Mouse (Mus musculus) neural tube, embryonic 11.5 days (tissue): ENCODE data around the gene Ppp4r1. TPM values are rescaled to one million over a fixed set of nuclear protein-coding genes. Genes with fewer than 3 reads are reported as not detected.

Experiments
- ATAC-seq: fragments of 200-750 bp; cut with Nextera tagmentation; 2 replicates; pipeline ENCODE4 v1.8.0; 2017; ENCODE audit warnings: moderate number of reproducible peaks, mild to moderate bottlenecking, moderate TSS enrichment, moderate library complexity; ENCODE audit not compliant: insufficient read depth, low FRiP score, low TSS enrichment
- DNase-seq: peaks from one replicate; pipeline ENCODE4 v3.0.0-alpha.2; 2015; ENCODE audit warnings: low spot score
- H3K27ac ChIP-seq: fragments of 300-500 bp; sonication (generic); 2 replicates; pipeline ENCODE4 v1.5.1; 2014; ENCODE audit warnings: low read depth, mild to moderate bottlenecking, low read length
- H3K27me3 ChIP-seq: fragments of 300-500 bp; sonication (generic); 2 replicates; pipeline ENCODE4 v1.6.1; 2014; ENCODE audit warnings: mild to moderate bottlenecking, low read length, mixed read lengths; ENCODE audit not compliant: control insufficient read depth, insufficient read depth
- H3K36me3 ChIP-seq: fragments of 300-500 bp; sonication (generic); 2 replicates; pipeline ENCODE4 v1.6.1; 2014; ENCODE audit warnings: mild to moderate bottlenecking, low read length, moderate library complexity, mixed read lengths; ENCODE audit not compliant: control insufficient read depth, insufficient read depth
- H3K4me1 ChIP-seq: fragments of 300-500 bp; sonication (generic); 2 replicates; pipeline ENCODE4 v1.6.1; 2014; ENCODE audit warnings: low read length, mixed read lengths; ENCODE audit not compliant: control insufficient read depth, insufficient read depth
- H3K4me2 ChIP-seq: fragments of 300-500 bp; sonication (generic); 2 replicates; pipeline ENCODE4 v1.6.1; 2014; ENCODE audit warnings: low read depth, mild to moderate bottlenecking, moderate library complexity
- H3K4me3 ChIP-seq: fragments of 300-500 bp; sonication (generic); 2 replicates; pipeline ENCODE4 v1.5.1; 2014; ENCODE audit warnings: low read depth, low read length
- H3K9ac ChIP-seq: fragments of 300-500 bp; sonication (generic); 2 replicates; pipeline ENCODE4 v1.6.1; 2014; ENCODE audit warnings: mild to moderate bottlenecking, low read length
- H3K9me3 ChIP-seq: fragments of 300-500 bp; sonication (generic); 2 replicates; pipeline ENCODE4 v1.6.1; 2016; ENCODE audit warnings: low read length; ENCODE audit not compliant: control insufficient read depth
- WGBS: fragments of 180-500 bp; shearing (Covaris S2); extraction: QIAGEN DNeasy Blood & Tissue Kit; methylation state at CpG from one replicate; pipeline ENCODE4 v1.1.7; 2014; 5-methylcytosine and 5-hydroxymethylcytosine counted together
- polyA plus RNA-seq: library from polyadenylated mRNA; unstranded; fragments of >200 nt; fragmentation: Nextera tagmentation; extraction: Ambion mirVana; gene quantifications from 2 replicates; pipeline ENCODE4 v1.2.1, GENCODE M21; 2014

The Ppp4r1 gene
- polyA plus RNA-seq, 1 experiment from 2014 or later = 62.2 TPM

- Histone ChIP-seq H3K36me3 (no peaks in the 10 kb centered on the region), H3K4me3 (no peak overlapping the region), H3K27ac (no peak overlapping the region), H3K9ac (no peak overlapping the region), H3K9me3 (no peaks in the 10 kb centered on the region), H3K27me3 (no peaks in the 10 kb centered on the region), H3K4me2 (no peak overlapping the region), H3K4me1 (peaks cover 7% of the 10 kb centered on the region; the same call in 1 of the 2 replicates)
- ATAC-seq (no peak), DNase-seq (no peak)
- 76% methylated on average over 6 of the region's 6 CpGs for WGBS
These were observed 94.7 kb downstream of the Ppp4r1 start for GRCm38 (mm10) chr17:65877026-65877425.

GRCm38 (mm10) chr17:65884061-65884669, 101.8 kb downstream of the Ppp4r1 start:
- peak overlapping the region; percentile 98 for H3K4me2 ChIP-seq
- H3K9ac ChIP-seq = peak overlapping the region; percentile 83
- H3K4me1 ChIP-seq = peaks cover 5% of the 10 kb centered on the region
- ATAC-seq = peak; percentile 35
- peak overlapping the region; percentile 92 for H3K27ac ChIP-seq
- H3K4me3 ChIP-seq = peak overlapping the region; percentile 91
- H3K9me3 ChIP-seq = no peaks in the 10 kb centered on the region
- DNase-seq = peak; percentile 50
- under 1% methylated on average over 46 of the region's 56 CpGs for WGBS
- H3K27me3 ChIP-seq = no peaks in the 10 kb centered on the region
- no peaks in the 10 kb centered on the region for H3K36me3 ChIP-seq

- ATAC-seq (peak; percentile 98), DNase-seq (peak; percentile 100)
- Histone ChIP-seq H3K27me3 (no peaks in the 10 kb centered on the region), H3K36me3 (no peaks in the 10 kb centered on the region), H3K4me1 (peaks cover 5% of the 10 kb centered on the region), H3K4me2 (peak overlapping the region; percentile 98), H3K27ac (peak overlapping the region; percentile 92), H3K9ac (peak overlapping the region; percentile 83), H3K9me3 (no peaks in the 10 kb centered on the region), H3K4me3 (peak overlapping the region; percentile 91)
- WGBS = under 1% methylated on average over 47 of the region's 67 CpGs
These were observed 102.5 kb downstream of the Ppp4r1 start for GRCm38 (mm10) chr17:65884691-65885397.

- DNase-seq (no peak), ATAC-seq (no peak)
- H3K27ac ChIP-seq = peak overlapping the region; percentile 92
- under 1% methylated on average over 11 of the region's 11 CpGs for WGBS
- peak overlapping the region; percentile 89 for H3K4me2 ChIP-seq
- H3K36me3 ChIP-seq = no peaks in the 10 kb centered on the region
- peak overlapping the region; percentile 91 for H3K4me3 ChIP-seq
- no peaks in the 10 kb centered on the region for H3K9me3 ChIP-seq
- peak overlapping the region; percentile 69 for H3K9ac ChIP-seq
- no peaks in the 10 kb centered on the region for H3K27me3 ChIP-seq
- peaks cover 5% of the 10 kb centered on the region for H3K4me1 ChIP-seq
These were observed 103.0 kb downstream of the Ppp4r1 start for GRCm38 (mm10) chr17:65885398-65885696.

GRCm38 (mm10) chr17:65885697-65886529, 103.5 kb downstream of the Ppp4r1 start, which contains the start of gene Ralbp1:
Ralbp1 (minus strand) TSS chr17:65885798.
- no peak for ATAC-seq
- H3K4me3 ChIP-seq = peak within 1 kb of the TSS; percentile 91

GRCm38 (mm10) chr17:65886571-65886970, 104.2 kb downstream of the Ppp4r1 start:
- no peak for ATAC-seq
- DNase-seq = no peak
- H3K9ac ChIP-seq = no peak overlapping the region
- no peaks in the 10 kb centered on the region for H3K36me3 ChIP-seq
- H3K27ac ChIP-seq = no peak overlapping the region
- no peaks in the 10 kb centered on the region for H3K9me3 ChIP-seq
- no peak overlapping the region for H3K4me3 ChIP-seq
- H3K4me2 ChIP-seq = peak overlapping the region; percentile 89
- peaks cover 5% of the 10 kb centered on the region for H3K4me1 ChIP-seq
- WGBS = 73% methylated on average over 9 of the region's 9 CpGs
- H3K27me3 ChIP-seq = no peaks in the 10 kb centered on the region

More at GRCm38 (mm10) chr17:65885697-65886529, 103.5 kb downstream of the Ppp4r1 start, which contains the start of gene Ralbp1:
- Histone ChIP-seq H3K4me2 (peak within 1 kb of the TSS; percentile 98), H3K27ac (peak within 1 kb of the TSS; percentile 92), H3K9ac (peak within 1 kb of the TSS; percentile 83), H3K4me1 (peaks cover 5% of the 10 kb centered on the region), H3K36me3 (no peaks in the 10 kb centered on the region), H3K9me3 (no peaks in the 10 kb centered on the region), H3K27me3 (no peaks in the 10 kb centered on the region)
- DNase-seq = peak; percentile 45
- WGBS = 5% methylated on average over 14 of the region's 14 CpGs

- Histone ChIP-seq H3K27me3 (no peaks in the 10 kb centered on the region), H3K4me2 (no peak overlapping the region), H3K4me1 (no peaks in the 10 kb centered on the region; the same call in 1 of the 2 replicates), H3K9ac (no peak overlapping the region), H3K27ac (no peak overlapping the region), H3K9me3 (no peaks in the 10 kb centered on the region), H3K4me3 (no peak overlapping the region), H3K36me3 (no peaks in the 10 kb centered on the region)
- ATAC-seq = no peak
- 86% methylated on average over 5 of the region's 5 CpGs for whole genome bisulfite sequencing
- DNase-seq = no peak
These were observed 107.1 kb downstream of the Ppp4r1 start for GRCm38 (mm10) chr17:65889476-65889875.
